Mouse (Mus musculus) Muller cell, postnatal 12 days (primary cell): ENCODE results near the gene Cerkl.

Experiments
- DNase-seq: peaks from one replicate; pipeline ENCODE4 v3.0.0-alpha.2; 2015; ENCODE audit errors: inconsistent ontology term

The Cerkl gene

DNA sequence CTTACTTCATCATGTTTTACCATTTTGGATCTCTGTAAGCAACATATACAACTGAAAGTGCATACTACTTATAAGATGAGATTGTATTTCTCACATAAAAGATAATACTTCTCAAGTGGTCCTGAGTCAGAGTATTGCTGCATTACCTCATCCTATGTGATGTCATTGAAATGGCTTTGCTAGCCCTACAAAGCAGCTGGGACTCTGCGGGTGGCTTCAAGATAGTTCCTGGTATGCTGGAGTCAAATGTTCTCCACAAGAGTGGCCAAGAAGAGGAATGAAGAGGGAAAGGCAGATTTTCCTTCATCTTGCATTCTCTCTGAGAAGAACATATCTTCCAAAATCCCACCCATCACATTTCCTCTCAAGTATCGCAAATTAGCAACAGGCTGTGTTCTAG lies 13.2 kb downstream of the Cerkl start:
- no peak for DNase-seq

DNA sequence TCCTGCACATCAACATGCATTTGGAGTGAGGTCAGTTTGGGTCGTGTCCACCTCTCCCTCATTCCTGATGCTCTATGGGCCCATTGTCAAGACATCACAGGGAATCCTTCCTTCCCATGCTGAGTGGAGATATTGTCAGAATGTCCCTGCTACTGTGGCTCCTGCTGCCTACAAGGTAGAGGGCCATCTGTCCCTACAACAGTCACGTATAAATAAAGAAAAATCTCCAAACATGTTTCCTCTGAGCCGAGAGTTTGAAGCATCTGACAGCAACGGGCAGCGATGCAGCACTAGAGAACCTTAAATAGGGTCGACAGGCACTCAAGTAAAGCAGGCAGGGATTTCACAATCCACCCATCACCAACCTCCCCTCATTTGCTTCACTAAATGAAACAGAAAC lies 13.7 kb downstream of the Cerkl start:
- no peak for DNase-seq

DNA sequence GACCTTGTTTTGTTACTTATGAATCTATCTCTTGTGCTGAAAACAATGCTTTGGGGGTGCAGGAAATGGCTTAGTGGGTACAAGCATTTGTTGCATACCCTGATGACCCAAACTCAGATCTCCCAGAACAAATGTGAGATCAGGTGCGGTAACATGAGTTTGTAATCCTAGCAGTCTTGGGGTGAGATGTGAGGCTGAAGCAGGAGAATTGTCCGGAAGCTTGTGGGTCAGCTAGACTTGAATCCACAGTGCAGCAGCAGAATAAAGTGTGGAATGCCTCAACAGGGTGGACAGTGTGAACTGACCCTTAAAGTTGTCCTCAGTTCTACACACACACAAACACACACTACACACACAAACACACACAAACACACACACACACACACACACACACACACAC lies 14.4 kb downstream of the Cerkl start:
- no peak for DNase-seq

- DNase-seq = no peak
These were observed 26.5 kb downstream of the Cerkl start for GRCm38 (mm10) chr2:79430061-79430460.

DNA sequence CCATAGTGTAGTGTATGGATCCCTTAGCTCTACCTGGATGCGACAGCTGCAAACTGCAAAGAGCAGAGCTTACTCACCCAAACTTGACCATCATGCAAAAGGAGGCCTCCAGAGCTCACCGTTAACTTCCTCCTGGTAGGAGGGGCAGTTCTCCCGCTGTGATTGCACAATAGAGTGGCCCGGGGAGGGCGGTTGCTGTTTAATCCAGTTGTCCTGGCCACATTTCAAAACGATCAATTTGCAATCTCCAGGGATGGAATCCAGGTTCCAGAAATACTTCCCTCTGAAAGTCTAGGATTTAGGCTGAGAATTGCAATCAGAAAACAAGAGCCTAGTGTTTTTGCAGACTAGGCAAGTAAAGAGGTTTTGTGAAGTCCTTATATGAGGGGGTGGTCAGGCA lies 26.9 kb downstream of the Cerkl start:
- no peak for DNase-seq

DNA sequence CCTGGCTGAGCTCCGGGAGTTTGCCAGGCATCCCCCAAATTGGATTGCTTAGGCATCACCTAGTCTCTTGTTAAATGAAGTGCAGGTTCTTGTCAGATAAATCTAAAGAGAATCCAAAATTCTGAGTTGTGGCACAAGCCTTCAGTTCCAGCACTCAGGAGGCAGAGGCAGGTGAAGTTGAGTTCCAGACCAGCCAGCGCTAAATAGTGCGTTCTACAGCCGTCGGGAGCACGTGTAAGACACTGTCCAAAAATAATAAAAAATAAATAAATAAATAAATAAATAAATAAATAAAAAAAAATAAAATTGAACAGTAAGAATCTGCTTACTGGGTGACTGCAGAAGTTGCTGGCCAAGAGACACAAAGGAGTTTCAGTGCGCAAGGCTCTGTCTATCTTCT lies 27.5 kb downstream of the Cerkl start:
- DNase-seq = no peak

DNA sequence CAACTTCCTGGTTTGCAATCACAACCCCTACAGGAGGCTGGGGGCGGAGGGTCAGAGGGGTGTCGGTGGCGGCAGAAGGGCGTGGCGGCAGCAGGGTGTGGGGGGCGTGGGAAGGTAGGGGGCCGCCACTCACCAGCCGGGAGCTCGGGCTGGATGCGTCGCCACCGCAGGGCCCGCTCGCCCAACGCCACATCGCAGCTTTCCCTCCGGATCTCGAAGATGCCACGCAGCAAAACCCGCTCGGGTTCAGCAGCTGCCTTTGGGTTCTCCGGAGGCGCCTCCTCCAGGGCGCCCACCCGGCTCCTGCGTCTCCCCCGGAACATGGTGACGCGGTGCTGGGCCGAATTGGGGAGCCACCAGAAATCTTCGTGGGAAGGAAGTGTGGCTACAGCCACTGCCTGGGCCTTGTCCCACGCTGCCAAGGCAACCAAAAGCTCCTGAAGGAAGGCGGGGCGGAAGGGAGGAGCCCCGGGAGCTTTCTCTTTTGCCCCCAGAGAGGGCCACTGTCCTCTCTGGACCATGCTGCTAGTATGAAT lies 27.9 kb downstream of the Cerkl start:
- DNase-seq = peak; percentile 38

DNA sequence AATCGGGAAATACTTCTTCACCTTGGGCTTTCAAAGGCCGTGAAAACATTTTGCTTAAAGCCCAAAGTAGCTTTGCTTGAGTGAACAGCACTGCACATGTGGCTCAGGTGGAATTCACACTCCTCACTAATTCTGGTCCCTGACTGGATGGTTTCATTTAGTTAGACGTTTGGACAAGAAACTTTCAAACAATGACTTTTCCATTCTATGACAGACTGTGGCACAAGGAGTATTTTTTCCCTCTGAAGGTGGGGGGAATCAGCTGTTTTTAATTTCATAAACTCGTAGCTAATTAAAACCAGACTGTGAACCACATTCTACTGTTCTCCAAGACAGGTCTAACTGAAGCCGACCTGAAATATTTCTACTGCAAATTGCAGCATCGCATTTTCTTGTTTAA lies 28.6 kb downstream of the Cerkl start:
- DNase-seq = no peak

GRCm38 (mm10) chr2:79421696-79422095 lies 34.9 kb downstream of the Cerkl start:
- no peak for DNase-seq

DNA sequence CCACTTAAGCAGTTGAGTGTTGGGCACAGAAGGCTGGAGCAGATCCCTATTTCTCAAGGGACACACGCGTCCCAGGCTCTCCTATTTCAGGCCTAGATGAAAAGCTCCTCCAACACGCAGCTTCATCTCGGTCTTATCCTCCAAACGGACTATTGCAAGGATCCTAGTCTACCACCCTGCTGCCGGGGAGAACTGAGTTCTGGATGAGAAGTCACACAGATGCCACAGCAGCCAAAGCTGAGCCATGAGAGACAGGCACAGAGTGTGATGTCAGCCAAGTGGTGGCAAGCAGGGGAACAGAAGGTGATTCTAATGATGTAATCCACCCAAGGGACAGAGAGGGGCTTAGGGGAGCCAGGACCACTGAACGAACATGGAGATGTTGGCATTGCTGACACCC lies 42.1 kb downstream of the Cerkl start:
- no peak for DNase-seq

DNA sequence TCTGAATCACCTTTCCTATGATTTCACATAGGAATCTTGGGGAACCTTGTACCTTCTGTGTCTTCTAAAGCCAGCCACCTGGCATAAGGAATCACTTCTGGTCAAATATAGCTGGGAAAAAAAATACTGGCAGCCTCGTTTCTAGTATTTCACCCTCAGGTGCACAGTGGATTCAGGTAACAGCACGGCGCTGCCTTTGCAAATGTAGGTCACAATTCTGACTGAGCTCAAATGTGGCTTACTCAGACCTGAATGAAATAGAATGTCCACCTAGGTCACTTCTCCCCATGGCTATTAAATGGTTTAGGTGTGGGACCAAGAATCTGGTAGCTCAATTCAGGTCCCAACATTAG lies 45.7 kb downstream of the Cerkl start:
- DNase-seq = no peak

DNA sequence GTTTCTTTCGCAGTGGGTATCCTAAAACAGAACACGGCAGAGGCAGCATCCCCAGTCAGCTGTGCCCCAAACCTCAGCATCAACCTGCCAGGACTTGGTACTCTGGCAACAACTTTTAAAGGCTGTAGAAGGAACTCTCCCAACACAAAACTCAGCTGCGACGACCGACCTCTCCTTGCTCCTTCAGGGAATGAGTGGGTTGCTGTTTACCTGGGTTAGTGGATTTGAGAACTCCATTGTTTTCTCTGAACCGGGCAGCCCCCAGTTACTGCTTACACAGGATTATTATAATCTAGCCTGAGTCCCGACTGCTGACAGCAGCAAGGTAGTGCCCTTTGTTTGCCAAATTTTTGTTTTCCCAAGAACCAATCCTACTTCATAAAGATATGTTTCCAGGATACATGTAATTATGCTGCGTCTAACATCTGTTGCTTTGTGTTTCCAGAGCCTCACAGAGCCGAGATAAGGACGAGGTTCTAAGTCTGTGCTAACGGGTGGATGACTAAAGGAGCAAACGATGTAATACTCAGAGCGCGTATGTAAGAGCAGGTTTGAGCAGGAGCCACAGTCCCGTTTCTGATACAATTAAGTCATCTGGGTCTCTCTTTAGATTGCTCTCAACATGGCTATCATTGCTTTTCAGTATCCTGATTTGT lies 46.2 kb downstream of the Cerkl start:
- no peak for DNase-seq

DNA sequence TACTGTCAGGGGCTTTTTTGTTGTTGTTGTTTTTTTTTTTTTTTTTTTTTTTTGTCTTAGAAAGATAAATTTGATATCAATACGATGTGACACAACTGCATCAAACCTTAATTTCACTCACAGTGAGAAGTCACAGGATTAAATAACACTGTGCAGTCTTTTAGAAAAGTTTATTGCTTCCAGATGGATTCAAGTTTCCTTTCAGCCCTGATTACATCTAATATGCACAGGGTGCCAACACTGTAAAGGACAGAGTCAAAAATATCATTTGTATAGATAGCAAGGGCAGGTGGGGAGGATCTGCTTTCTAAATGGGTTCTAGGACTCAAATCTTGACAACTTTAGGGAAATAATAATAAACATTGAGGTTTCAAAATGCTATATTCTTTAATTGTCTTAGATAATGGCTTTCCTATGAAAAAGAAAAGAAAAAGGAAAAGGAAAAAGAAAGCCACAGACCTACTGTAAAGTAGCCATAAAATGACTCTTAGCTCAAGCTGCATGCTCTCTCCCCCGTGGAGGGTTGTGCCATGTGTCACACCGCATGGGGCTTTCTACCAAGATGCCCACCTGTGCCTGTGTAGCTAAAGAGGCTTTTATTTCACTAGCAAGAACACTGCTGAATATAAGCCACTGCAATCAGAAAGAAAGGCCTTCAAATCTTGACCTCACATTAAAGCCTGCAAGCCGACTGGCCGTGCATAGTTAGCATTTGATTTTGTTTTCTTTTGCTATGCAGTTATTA lies 50.8 kb downstream of the Cerkl start:
- DNase-seq = no peak

DNA sequence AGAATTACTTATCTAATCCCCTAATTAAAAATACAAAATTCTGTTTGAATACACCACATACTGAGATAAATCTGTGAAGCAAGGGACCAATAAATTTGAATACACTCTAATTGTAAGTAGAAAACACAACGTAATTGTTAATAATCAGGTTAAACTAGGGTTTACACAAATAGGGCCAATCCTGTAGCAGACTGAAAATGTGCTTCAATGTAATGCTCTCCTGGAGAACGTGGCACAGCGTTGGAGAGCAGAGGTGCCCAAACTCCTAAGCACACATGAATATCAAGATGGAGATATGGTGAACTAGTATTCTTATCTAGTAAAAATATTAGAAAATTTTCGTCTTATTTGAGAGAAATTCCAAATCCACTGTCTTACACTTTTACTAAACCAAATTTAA lies 56.5 kb downstream of the Cerkl start:
- DNase-seq = no peak

GRCm38 (mm10) chr2:79399234-79400000 lies 57.2 kb downstream of the Cerkl start:
- no peak for DNase-seq

- peak; percentile 7 for DNase-seq
These were observed 57.8 kb downstream of the Cerkl start for GRCm38 (mm10) chr2:79398831-79399230.

DNA sequence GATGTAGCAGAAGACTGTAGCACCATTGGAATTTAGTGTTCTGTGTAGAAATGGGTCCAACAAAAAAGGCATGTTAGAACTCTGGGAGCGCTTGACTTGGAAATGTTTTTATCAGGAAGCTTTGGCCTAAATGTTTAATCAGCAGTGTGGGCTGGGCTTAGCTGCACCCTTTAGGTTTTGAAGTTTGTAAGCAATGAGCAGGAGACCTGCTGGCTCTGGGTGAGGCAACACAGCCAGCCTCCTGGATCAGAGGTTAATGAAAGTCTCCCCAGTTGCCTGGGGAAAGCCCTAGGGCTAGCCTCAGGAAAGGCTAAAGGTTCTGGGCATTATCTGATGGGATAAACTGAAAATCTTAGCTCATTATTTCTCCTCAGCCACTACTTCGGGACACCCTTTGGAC lies 58.2 kb downstream of the Cerkl start:
- no peak for DNase-seq

DNA sequence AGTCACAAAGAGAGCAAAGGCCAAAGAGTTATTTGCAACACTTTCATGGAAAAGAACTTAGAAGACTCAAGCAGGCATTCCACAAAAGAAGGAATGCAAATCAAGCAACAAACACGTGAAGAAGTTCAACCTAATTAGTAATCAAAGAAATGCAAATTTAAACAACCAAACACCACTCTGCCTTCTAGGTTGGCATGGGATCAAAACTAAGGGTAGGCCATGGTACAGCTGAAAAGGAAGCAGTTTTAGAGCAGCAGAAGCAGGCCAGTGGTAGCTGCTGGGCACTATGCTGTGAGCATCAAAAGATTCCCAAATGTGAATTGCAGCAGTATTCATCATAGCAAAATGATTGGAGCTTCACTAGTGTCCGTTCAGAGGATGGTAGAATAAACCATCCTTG lies 59.5 kb downstream of the Cerkl start:
- DNase-seq = no peak

DNA sequence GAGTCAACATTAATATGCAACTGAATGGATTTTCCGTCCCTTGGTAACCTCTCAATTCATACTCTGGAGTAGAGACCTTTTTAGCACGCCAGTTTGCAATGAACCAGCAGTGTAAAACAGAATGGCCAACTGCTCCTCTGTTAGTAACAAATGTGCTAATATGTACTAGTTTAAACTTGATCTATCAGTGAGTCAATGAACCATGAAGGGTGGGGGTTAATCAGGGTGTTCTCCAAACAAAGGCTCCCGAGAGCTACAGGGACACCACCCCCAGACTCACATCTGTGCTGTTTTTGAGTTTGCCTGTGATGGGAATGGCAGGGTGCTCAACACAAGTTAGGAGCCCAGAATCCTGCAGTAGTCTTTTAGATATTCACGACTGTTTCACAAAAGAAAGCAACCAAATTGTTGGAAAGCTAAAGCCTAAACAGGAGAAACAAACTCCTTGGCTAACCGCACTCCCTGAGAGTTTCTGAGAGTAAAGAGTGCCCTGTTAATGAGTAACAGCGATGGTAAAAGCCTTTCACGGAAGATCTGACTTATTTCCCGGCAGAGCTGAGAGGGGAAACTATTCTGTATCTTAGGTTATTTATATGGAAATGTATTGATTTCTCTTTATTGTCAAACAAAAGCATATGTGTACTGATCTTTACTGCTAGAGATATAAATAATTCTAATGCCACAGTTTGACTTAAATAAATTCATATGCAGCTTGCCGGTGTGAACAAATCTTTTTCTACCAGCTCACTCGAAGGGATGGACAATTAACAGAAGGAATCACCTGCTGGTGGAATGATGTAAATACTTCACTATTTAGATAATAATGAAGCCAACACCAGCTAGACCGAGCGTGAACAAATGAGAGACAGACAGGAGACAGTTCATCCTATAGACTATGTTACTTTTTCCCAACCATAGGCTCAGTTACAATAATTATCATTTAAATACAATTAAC lies 77.2 kb downstream of the Cerkl start:
- peak; percentile 17 for DNase-seq

GRCm38 (mm10) chr2:79378346-79379086 lies 78.1 kb downstream of the Cerkl start:
- DNase-seq = no peak
